Mouse (Mus musculus) heart, postnatal 4 days (tissue): ENCODE results near the gene Ankk1. TPM values are rescaled to one million over a fixed set of nuclear protein-coding genes. Genes with fewer than 3 reads are reported as not detected.

Experiments
- total RNA-seq, 2 experiments: library from RNA; stranded (reverse); gene quantifications; 2 replicates each; pipeline ENCODE4 v1.2.3; 2021

The Ankk1 gene
- total RNA-seq, 2 experiments from 2014 or later = not detected

Other genes with a start within 250 kb of the Ankk1 start
- gene Gm4894, start 176.5 kb downstream of the Ankk1 start, total RNA-seq = not detected
- under 1 TPM; 0.41 to 0.52 TPM for gene Drd2, start 86.4 kb downstream of the Ankk1 start, total RNA-seq
- gene Ttc12, start 59.2 kb upstream of the Ankk1 start, total RNA-seq = 1 to 10 TPM; 7.0 to 7.9 TPM